Mouse (Mus musculus): ENCODE results near the gene Zdhhc22.

GRCm38 (mm10) chr12:86960138-86960537 lies 30.1 kb downstream of the Zdhhc22 start:
- TF ChIP-seq CTCF (IDR thresholded peaks at IDR 0.05; ENCODE audit: borderline replicate concordance, control insufficient read depth, extremely low read depth, insufficient read depth, low read length, poor library complexity) (no peak), POLR2A (IDR thresholded peaks at IDR 0.05; ENCODE audit: control insufficient read depth, extremely low read depth, insufficient read depth, low read length, poor library complexity) (no peak)
